ENCODE assay signal across 9 mouse cellular contexts in the genomic region with DNA sequence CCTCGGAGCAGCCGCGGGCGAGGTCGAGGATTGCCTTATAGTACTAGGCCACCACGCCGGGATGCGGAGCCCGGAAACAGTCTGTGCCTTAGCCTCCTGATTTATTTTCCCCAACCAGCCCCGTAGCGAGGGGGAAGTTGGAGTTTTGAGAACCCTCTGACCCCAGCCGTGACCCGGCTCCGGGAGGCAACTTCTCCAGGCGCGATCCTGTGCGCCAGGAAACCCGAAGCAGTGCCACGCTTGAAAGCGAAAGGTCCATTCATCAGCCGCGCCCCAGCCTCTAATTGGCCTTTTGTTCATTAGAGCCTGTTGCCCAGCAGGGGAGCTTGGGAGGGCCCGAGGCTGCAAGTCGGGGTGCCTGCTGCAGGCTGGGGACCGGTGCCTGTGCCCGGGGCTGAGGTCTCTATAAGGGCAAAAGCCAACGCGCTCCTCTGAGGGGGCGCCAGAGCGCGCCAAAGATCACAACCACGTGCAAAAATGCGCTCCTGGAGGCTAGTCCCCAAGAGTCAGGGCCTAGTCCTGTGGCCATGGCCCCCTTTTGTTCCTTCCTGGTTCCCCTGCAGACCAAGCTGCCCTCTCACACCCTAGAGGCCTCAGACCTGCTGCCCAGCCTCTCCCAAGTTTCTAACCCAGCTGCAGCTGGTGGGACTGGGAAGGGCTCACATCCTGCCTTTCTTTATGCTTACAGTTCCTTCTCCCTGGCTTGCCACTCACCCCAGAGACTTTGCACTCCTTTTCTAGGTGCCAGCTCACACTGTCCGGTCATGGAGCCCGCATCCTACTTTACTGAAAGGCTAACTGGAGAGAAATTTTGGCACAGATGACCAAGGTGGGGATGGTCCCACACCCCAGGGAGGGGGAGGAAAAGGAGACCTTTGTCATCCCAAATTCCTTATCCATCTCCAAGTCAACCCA. TPM values are rescaled to one million over a fixed set of nuclear protein-coding genes. Genes with fewer than 3 reads are reported as not detected.
DNase-seq lines count a peak whose midpoint lies in the region; ATAC-seq and TF ChIP-seq lines count a peak whose summit lies in the region.
"Had no signal": no experiment of that assay in that cellular context is flagged by ENCODE, and none has a peak within 500 bp of the region (broad histone marks: within the 10 kb centered on the region; RNA-seq: fewer than 3 reads in every experiment).

No protein-coding gene starts in this region.

- peaks cover 88% of the 10 kb centered on the region for H3K27me3 ChIP-seq in lung, embryonic 16.5 days (ENCODE audit: control insufficient read depth, insufficient read depth, low read depth, low read length)
- H3K27me3 ChIP-seq in forebrain, embryonic 13.5 days, result peaks cover 57% of the 10 kb centered on the region
- H3K27me3 ChIP-seq in kidney, postnatal 0 days (ENCODE audit: insufficient read depth, low read length), result peaks cover 30% of the 10 kb centered on the region
- H3K27me3 ChIP-seq in neural tube, embryonic 13.5 days, result peaks cover 98% of the 10 kb centered on the region

- 0 out of 2 replicates have a peak, but pooled peaks cover 5% of the 10 kb centered on the region for H3K4me1 ChIP-seq in lung, embryonic 16.5 days (replicated peaks; ENCODE audit: control insufficient read depth, insufficient read depth, low read length)
- peaks cover 66% of the 10 kb centered on the region for H3K4me1 ChIP-seq in forebrain, embryonic 13.5 days
- H3K4me1 ChIP-seq in kidney, postnatal 0 days (replicated peaks; ENCODE audit: insufficient read depth, low read length), result peaks cover 10% of the 10 kb centered on the region; the same call in 1 of the 2 replicates
- H3K4me1 ChIP-seq in neural tube, embryonic 13.5 days (replicated peaks), result peaks cover 40% of the 10 kb centered on the region

- no peaks in the 10 kb centered on the region; the same call in 1 of the 2 replicates for H3K9me3 ChIP-seq in lung, embryonic 16.5 days (ENCODE audit: control insufficient read depth, low read length)
- H3K9me3 ChIP-seq in forebrain, embryonic 13.5 days (replicated peaks), result no peaks in the 10 kb centered on the region
- H3K9me3 ChIP-seq in kidney, postnatal 0 days (replicated peaks; ENCODE audit: low read length), result no peaks in the 10 kb centered on the region
- H3K9me3 ChIP-seq in neural tube, embryonic 13.5 days, result no peaks in the 10 kb centered on the region

- peak overlapping the region; percentile 40 for H3K4me3 ChIP-seq in lung, embryonic 16.5 days (ENCODE audit: low read length)
- H3K4me3 ChIP-seq in forebrain, embryonic 13.5 days, result peak overlapping the region; percentile 38
- H3K4me3 ChIP-seq in kidney, postnatal 0 days (replicated peaks; ENCODE audit: low read depth, low read length), result peak overlapping the region; percentile 27
- peak overlapping the region; percentile 22 for H3K4me3 ChIP-seq in neural tube, embryonic 13.5 days

- TF ChIP-seq CTCF in kidney, postnatal 0 days (IDR thresholded peaks at IDR 0.05; ENCODE audit: low read depth), result peak; percentile 39; the same call in 1 of the 2 replicates

- intact Hi-C loops in left cerebral cortex, postnatal 14 days (cut with DNase I), result loop anchor here (10.0 kb wide), 1 partner anchor 304 kb away; no protein-coding TSS in a partner anchor

- no peak overlapping the region for H3K9ac ChIP-seq in lung, embryonic 16.5 days (ENCODE audit: low read length)
- peak overlapping the region; percentile 59 for H3K9ac ChIP-seq in forebrain, embryonic 13.5 days
- peak overlapping the region; percentile 13; the same call in 1 of the 2 replicates for H3K9ac ChIP-seq in kidney, postnatal 0 days (ENCODE audit: low read depth, low read length)
- no peak overlapping the region for H3K9ac ChIP-seq in neural tube, embryonic 13.5 days
- H3K9ac ChIP-seq: liver, embryonic 14.5 days had no signal

- H3K4me2 ChIP-seq in lung, embryonic 16.5 days (ENCODE audit: low read depth, low read length), result peak overlapping the region; percentile 60
- H3K4me2 ChIP-seq in forebrain, embryonic 13.5 days, result peak overlapping the region; percentile 78
- peak overlapping the region; percentile 50 for H3K4me2 ChIP-seq in kidney, postnatal 0 days (ENCODE audit: low read length)
- peak overlapping the region; percentile 49 for H3K4me2 ChIP-seq in neural tube, embryonic 13.5 days

- no peak overlapping the region for H3K27ac ChIP-seq in lung, embryonic 16.5 days (ENCODE audit: low read length)
- H3K27ac ChIP-seq in forebrain, embryonic 13.5 days, result peak overlapping the region; percentile 98
- peak overlapping the region; percentile 60 for H3K27ac ChIP-seq in kidney, postnatal 0 days
- H3K27ac ChIP-seq in neural tube, embryonic 13.5 days (replicated peaks), result no peak overlapping the region
- H3K27ac ChIP-seq: liver, embryonic 14.5 days had no signal

- no peak for DNase-seq in lung, postnatal 10 days
- peak; percentile 40 for DNase-seq in kidney, postnatal 0 days (ENCODE audit: low spot score)
- no peak for DNase-seq in left cerebral cortex, adult 18-20 months (ENCODE audit: low spot score in 2 of 2)
- DNase-seq in left cerebral cortex, postnatal 14 days (ENCODE audit: low spot score in 2 of 2), result no peak
- DNase-seq in right cerebral cortex, postnatal 14 days, result no peak

- 3% methylated on average over 35 of the region's 35 CpGs for WGBS in lung, embryonic 16.5 days
- 1% methylated on average over 35 of the region's 35 CpGs for WGBS in forebrain, embryonic 13.5 days
- 2% methylated on average over 35 of the region's 35 CpGs for WGBS in kidney, postnatal 0 days
- WGBS in neural tube, embryonic 13.5 days, result 1% methylated on average over 35 of the region's 35 CpGs

- ATAC-seq in lung, embryonic 16.5 days (ENCODE audit: low read depth), result no peak
- peak; percentile 14; the same call in 1 of the 2 replicates for ATAC-seq in forebrain, embryonic 13.5 days
- peak; percentile 53 for ATAC-seq in kidney, postnatal 0 days (replicated peaks; ENCODE audit: low FRiP score, low read depth)
- peak; percentile 66 for ATAC-seq in neural tube, embryonic 13.5 days (ENCODE audit: low read depth)

- no peaks in the 10 kb centered on the region for H3K36me3 ChIP-seq in lung, embryonic 16.5 days (ENCODE audit: control insufficient read depth, insufficient read depth, low read length)
- no peaks in the 10 kb centered on the region for H3K36me3 ChIP-seq in forebrain, embryonic 13.5 days (ENCODE audit: poor library complexity, severe bottlenecking)
- H3K36me3 ChIP-seq in kidney, postnatal 0 days (ENCODE audit: insufficient read depth, low read length), result no peaks in the 10 kb centered on the region
- H3K36me3 ChIP-seq in neural tube, embryonic 13.5 days, result no peaks in the 10 kb centered on the region

RNA-seq across cellular contexts. Expression of gene Emx2, which starts 11.1 kb away (rescaled TPM):
- polyA plus RNA-seq in lung, embryonic 16.5 days (2015; fragmentation: Nextera tagmentation; extraction: Ambion mirVana), result not detected in 2 replicates
- 29.8 and 37.3 TPM in 2 replicates for polyA plus RNA-seq in forebrain, embryonic 13.5 days (2015; fragmentation: Nextera tagmentation; extraction: Ambion mirVana)
- 24.2 and 25.4 TPM in 2 replicates for polyA plus RNA-seq in kidney, postnatal 0 days (2015; fragmentation: Nextera tagmentation; extraction: Ambion mirVana)
- polyA plus RNA-seq in neural tube, embryonic 13.5 days (2015; fragmentation: Nextera tagmentation; extraction: Ambion mirVana), result 0.32 TPM in 1 of 2 replicates, not detected in the other
- total RNA-seq in left cerebral cortex, adult 18-20 months (2021), result 10 to 100 TPM; 11.9 to 17.1 TPM
- total RNA-seq in left cerebral cortex, postnatal 14 days (2021), result 10 to 100 TPM; 10.6 to 10.9 TPM

Comparison
In these comparisons a context has a peak if more than half of its experiments do, and no peak if none do; other contexts are left out.
1. H3K27ac ChIP-seq: peak in forebrain, embryonic 13.5 days (single experiment) and kidney, postnatal 0 days (single experiment); none in lung, embryonic 16.5 days (single experiment) and neural tube, embryonic 13.5 days (single experiment).
2. H3K9ac ChIP-seq: peak in forebrain, embryonic 13.5 days (single experiment) and kidney, postnatal 0 days (single experiment); none in lung, embryonic 16.5 days (single experiment) and neural tube, embryonic 13.5 days (single experiment).
3. RNA of gene Emx2, which starts 11.1 kb away (polyA plus RNA-seq): 29.8 to 37.3 TPM in forebrain, embryonic 13.5 days and 24.2 to 25.4 TPM in kidney, postnatal 0 days; not detected in lung, embryonic 16.5 days and 0.32 TPM in neural tube, embryonic 13.5 days; every median in the first group is over 10 times any median in the second.
4. Peak in every context shown above with its lines, with median percentiles within 50 percentile points of each other: H3K4me2 ChIP-seq and H3K4me3 ChIP-seq.